Mouse (Mus musculus) spleen, adult 2 months (tissue): Measurements from ENCODE around the gene 2200002D01Rik.

Experiments
- CTCF ChIP-seq: fragments of 200-500 bp; IDR thresholded peaks from 2 replicates; pipeline ENCODE4 v1.5.1; 2011; ENCODE audit warnings: mild to moderate bottlenecking, inconsistent platforms; ENCODE audit not compliant: insufficient read depth, insufficient read length, insufficient replicate concordance; ENCODE audit errors: extremely low read depth
- POLR2A ChIP-seq: fragments of 200-500 bp; IDR thresholded peaks from 2 replicates; pipeline ENCODE4 v1.6.1; 2011; ENCODE audit warnings: low read depth, low read length, inconsistent platforms

DNA sequence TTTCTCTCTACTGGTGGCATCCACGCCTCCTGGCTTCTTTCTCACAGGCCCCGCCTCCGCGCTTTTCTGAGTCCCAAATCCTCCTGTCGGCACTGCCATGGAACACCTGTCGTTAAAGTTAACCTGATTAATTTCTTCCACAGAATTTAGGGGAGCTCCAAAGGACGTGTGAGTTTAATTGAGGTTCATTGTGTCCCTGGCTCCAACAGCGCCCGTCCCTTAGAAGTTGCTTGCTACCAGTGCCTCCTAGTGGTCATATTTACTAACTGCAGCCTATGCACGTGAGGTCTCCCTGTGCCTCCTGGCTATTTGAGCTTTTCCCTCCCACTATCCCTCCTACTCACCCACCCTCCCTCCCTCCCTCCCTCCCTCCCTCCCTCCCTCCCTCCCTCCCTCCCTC is 48.7 kb upstream of the 2200002D01Rik start:
- TF ChIP-seq CTCF (peak; percentile 68; the same call in 1 of the 2 replicates), POLR2A (no peak)
